Mouse (Mus musculus) T-helper 1 cell (primary cell): ENCODE data around the gene Ubald2.
"Not testable (repeated sequence)": the region's sequence is repeated elsewhere in the genome, so short reads cannot be mapped to it uniquely, and the experiment has no call there.

Experiments
- in situ Hi-C: fragments of 300-600 bp; cut with MboI, MseI; formaldehyde crosslinking; loops from one replicate; pipeline ENCODE4 v1.15.1; 2025; ENCODE audit warnings: high pct_unique_total_duplicates

Gene Ubald2

GRCm38 (mm10) chr11:116449341-116449740 lies 15.4 kb downstream of the Ubald2 start:
- in situ Hi-C loops = loop anchor here (5.0 kb wide), 1 partner anchor 132 kb away; no protein-coding TSS in a partner anchor

- in situ Hi-C loops = no loop called here
Measured at GRCm38 (mm10) chr11:116453889-116454288, 20.0 kb downstream of the Ubald2 start.

DNA sequence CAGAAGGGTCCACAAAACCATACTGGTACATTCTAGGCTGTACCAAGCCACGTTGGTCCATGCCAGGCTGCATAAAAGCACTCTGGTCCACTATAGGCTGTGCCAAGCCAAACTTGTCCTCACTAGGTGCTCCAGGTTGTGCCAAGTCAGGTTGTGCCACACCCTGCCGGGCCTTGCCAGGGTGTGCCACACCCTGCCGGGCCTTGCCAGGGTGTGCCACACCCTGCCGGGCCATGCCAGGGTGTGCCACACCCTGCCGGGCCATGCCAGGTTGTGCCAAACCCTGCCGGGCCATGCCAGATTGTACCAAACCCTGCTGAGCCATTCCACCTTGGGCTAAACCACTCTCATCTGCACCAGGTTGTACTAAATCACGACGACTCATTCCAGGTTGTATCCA lies 22.3 kb downstream of the Ubald2 start:
- in situ Hi-C loops = loop anchor here (5.0 kb wide), 1 partner anchor 234 kb away; no protein-coding TSS in a partner anchor

- in situ Hi-C loops = loop anchor here (5.0 kb wide), 1 partner anchor 237 kb away; no protein-coding TSS in a partner anchor
Measured at GRCm38 (mm10) chr11:116459786-116460185, 25.9 kb downstream of the Ubald2 start.

DNA sequence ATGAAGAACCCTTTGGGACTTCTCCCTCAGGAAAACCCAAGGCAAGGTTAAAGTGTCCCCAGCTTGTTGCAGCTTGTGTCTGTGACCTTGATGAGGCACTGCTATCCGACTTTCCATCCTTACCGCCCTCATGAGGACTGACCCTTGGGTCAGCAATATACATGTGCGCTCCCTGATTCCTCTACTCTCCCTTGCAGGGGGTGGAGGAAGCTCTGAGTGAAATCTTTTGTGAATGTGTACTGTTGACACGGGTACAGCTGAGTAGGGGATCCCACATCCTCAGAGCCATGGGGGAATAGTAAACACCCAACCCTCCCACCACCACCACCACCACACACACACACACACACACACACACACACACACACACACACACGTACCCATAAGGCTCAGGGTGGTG lies 29.4 kb downstream of the Ubald2 start:
- in situ Hi-C loops = no loop called here

DNA sequence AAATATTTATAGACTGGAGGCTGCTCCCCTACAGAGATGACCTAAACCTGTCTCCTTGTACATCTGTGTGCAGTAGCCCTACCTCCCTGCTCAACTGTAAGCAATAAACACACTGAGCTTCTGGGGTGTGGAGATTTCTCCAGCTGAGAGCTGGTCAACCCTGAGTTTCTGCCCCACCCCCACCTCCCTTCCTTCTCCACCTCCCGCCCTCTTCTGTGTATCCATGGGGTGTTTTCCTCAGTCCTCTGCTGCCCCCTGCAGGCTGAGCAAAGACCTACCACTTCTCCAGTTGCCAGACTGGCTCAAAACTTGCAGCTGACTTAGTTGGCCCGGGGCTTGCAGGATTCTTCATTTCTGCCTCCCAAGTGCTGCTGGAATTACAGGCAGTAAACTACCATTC lies 29.9 kb downstream of the Ubald2 start:
- in situ Hi-C loops = no loop called here

DNA sequence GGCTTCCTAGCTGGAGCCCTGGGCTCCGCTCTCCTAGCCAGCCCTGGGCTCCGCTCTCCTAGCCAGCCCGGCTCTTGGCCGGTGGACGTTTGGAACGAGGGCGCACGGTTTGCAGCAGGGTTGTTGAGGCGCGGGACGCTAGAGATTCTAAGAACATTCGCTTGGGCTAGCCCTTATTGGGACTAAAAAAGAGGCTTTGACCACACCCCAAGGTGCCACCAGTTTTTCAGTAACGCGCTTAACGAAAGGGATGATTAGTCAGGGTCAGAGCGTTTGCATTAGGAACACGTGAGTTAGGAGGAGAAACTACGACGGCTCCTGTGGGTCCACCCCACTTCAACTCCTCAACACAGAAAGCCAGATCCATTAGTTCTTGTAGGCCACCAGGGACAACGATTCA lies 32.2 kb downstream of the Ubald2 start, which contains the start of gene Qrich2:
TSS of gene Qrich2 (minus strand) at position 101 of the 400 bp plus-strand sequence.
- in situ Hi-C loops = no loop called here

DNA sequence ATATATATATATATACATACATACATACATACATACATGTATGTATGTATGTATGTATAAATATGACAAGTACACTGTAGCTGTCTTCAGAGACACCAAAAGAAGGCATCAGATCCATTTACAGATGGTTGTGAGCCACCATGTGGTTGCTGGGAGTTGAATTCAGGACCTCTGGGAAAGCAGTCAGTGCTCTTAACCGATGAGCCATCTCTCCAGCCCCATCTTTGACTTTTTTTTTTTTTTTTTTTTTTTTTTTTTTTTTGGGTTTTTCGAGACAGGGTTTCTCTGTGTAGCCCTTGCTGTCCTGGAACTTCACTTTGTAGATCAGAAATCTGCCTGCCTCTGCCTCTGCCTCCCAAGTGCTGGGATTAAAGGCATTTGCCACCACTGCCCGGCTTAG lies 34.4 kb downstream of the Ubald2 start:
- in situ Hi-C loops = not testable (repeated sequence)

- in situ Hi-C loops = no loop called here
Measured at GRCm38 (mm10) chr11:116470249-116470648, 36.4 kb downstream of the Ubald2 start.

GRCm38 (mm10) chr11:116470896-116471295 lies 37.0 kb downstream of the Ubald2 start:
- in situ Hi-C loops = no loop called here

DNA sequence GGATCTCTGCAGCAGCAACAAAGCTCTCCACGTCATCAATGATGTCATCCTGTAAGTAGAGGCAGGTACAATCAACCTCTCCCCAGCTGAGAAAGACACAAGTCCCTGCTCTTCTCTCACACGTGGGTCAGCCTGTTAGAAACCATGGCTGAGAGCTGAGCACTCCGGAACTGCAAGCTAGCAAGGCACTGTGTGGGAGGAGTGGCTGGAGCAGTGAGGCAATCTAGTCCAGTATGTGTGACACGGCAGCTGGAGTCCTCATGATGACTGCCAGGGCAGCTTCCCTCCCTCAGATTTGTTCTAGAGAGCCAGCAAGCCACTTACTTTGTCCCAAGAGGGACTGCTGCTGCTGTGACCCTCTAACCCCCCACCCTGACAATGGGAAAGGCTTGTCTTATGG lies 38.4 kb downstream of the Ubald2 start:
- in situ Hi-C loops = no loop called here

GRCm38 (mm10) chr11:116476041-116476440 lies 42.1 kb downstream of the Ubald2 start:
- in situ Hi-C loops = no loop called here

DNA sequence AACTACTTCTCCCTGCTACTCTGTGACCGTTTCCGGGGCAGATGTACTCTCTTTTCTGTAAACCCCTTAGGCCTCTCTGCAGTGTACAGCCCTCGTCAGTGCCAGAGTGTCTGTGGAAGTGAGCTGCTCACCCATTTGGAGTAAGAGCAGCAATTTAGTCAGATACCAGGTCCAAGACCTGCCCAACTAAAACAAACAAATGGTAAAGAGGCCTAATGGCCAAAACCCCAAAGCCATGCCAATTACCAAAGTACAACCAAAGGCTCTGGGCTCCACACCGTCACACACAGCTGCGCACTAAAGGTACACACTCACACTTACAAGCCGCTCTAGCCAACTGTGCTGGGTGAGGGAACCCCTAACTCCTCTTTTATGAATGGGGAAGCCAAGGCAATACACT lies 42.8 kb downstream of the Ubald2 start:
- in situ Hi-C loops = no loop called here

GRCm38 (mm10) chr11:116477160-116477759 lies 43.4 kb downstream of the Ubald2 start:
- in situ Hi-C loops = no loop called here

- in situ Hi-C loops = no loop called here
Measured at GRCm38 (mm10) chr11:116478978-116479377, 45.1 kb downstream of the Ubald2 start.

DNA sequence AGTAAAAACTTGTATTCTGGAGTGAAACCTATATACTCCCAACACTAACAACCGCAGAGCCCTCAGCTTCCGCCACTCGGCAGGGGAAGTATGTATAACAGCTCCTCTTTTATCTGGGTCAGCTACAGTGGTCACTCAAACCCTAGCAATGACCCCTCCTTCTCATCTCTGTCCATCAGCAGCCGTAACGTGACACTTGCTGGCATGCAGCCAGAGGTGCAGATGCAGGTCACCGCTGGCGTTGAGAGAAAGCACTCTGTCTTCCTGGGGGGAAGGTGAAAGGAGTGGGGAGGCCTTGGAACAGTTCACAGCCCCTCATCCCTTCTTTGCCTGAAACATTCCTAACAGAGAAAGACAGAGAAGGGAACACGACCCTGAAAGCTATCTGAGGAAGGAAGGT lies 45.9 kb downstream of the Ubald2 start:
- in situ Hi-C loops = no loop called here

DNA sequence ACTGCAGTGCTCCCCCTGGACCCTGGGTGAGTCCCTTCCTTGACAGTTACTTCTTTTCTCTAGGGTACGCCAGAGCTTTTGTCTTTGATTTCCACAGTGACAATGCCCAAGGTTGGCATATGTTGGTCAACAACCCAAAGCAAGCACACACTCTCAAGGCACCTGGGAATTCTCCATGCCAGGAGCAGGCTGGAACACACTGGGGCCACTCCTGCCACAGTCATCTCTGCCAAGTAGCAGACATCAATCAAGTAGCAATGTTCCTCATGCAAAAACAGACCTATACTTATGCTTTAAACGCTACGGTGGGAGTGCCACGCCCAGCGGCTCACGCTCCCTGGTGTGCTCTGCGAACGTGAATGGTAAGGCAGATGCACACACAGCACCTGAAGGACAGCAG lies 47.1 kb downstream of the Ubald2 start:
- in situ Hi-C loops = no loop called here

DNA sequence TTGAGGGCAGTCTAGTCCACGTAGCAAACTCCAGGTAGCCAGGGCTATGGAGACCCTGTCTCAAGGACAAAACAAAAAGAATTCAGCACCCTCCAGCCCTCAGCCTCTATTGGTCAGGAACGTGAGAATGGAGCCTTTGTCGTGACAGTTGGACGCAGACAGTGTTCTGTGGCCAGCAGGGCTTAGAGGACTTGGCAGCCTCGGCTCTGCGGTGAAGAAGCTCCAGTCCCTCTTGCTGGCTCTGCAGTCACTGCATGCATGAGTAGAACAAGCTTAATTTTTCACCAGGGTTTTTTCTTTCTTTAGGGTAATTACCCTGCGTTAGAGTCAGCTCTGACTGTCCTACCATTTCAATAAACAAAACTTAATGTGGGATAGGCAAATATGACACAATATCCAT lies 47.9 kb downstream of the Ubald2 start:
- in situ Hi-C loops = no loop called here

GRCm38 (mm10) chr11:116484261-116484660 lies 50.4 kb downstream of the Ubald2 start:
- in situ Hi-C loops = no loop called here

DNA sequence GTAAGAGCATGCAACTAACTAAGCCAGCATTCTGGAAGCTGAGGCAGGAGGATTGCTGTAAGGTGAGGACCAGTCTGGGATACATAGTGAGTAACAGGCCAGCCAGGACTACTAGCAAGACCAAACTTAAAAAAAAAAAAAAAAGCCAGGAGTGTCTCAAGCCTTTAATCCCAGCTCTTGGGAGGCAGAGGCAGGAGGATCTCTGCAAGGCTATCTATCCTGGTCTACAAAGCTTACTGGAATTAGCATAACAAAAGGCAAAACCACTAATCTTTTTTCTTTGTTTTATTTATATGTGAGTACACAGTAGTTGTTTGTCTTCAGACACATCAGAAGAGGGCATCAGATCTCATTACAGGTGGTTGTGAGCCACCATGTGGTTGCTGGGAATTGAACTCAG lies 54.3 kb downstream of the Ubald2 start:
- in situ Hi-C loops = no loop called here
